Mouse (Mus musculus) neural tube, embryonic 11.5 days (tissue): ENCODE results near the gene Prtn3. TPM values are rescaled to one million over a fixed set of nuclear protein-coding genes. Genes with fewer than 3 reads are reported as not detected.
A peak's percentile ranks its signal among the peaks of the same experiment; 100 is the strongest.

Experiments used
- ATAC-seq: fragments of 200-750 bp; cut with Nextera tagmentation; 2 replicates; pipeline ENCODE4 v1.8.0; 2017; ENCODE audit warnings: moderate number of reproducible peaks, mild to moderate bottlenecking, moderate TSS enrichment, moderate library complexity; ENCODE audit not compliant: insufficient read depth, low FRiP score, low TSS enrichment
- DNase-seq: peaks from one replicate; pipeline ENCODE4 v3.0.0-alpha.2; 2015; ENCODE audit warnings: low spot score
- H3K27ac ChIP-seq: fragments of 300-500 bp; sonication (generic); 2 replicates; pipeline ENCODE4 v1.5.1; 2014; ENCODE audit warnings: low read depth, mild to moderate bottlenecking, low read length
- H3K27me3 ChIP-seq: fragments of 300-500 bp; sonication (generic); 2 replicates; pipeline ENCODE4 v1.6.1; 2014; ENCODE audit warnings: mild to moderate bottlenecking, low read length, mixed read lengths; ENCODE audit not compliant: control insufficient read depth, insufficient read depth
- H3K36me3 ChIP-seq: fragments of 300-500 bp; sonication (generic); 2 replicates; pipeline ENCODE4 v1.6.1; 2014; ENCODE audit warnings: mild to moderate bottlenecking, low read length, moderate library complexity, mixed read lengths; ENCODE audit not compliant: control insufficient read depth, insufficient read depth
- H3K4me1 ChIP-seq: fragments of 300-500 bp; sonication (generic); 2 replicates; pipeline ENCODE4 v1.6.1; 2014; ENCODE audit warnings: low read length, mixed read lengths; ENCODE audit not compliant: control insufficient read depth, insufficient read depth
- H3K4me2 ChIP-seq: fragments of 300-500 bp; sonication (generic); 2 replicates; pipeline ENCODE4 v1.6.1; 2014; ENCODE audit warnings: low read depth, mild to moderate bottlenecking, moderate library complexity
- H3K4me3 ChIP-seq: fragments of 300-500 bp; sonication (generic); 2 replicates; pipeline ENCODE4 v1.5.1; 2014; ENCODE audit warnings: low read depth, low read length
- H3K9ac ChIP-seq: fragments of 300-500 bp; sonication (generic); 2 replicates; pipeline ENCODE4 v1.6.1; 2014; ENCODE audit warnings: mild to moderate bottlenecking, low read length
- H3K9me3 ChIP-seq: fragments of 300-500 bp; sonication (generic); 2 replicates; pipeline ENCODE4 v1.6.1; 2016; ENCODE audit warnings: low read length; ENCODE audit not compliant: control insufficient read depth
- WGBS: fragments of 180-500 bp; shearing (Covaris S2); extraction: QIAGEN DNeasy Blood & Tissue Kit; methylation state at CpG from one replicate; pipeline ENCODE4 v1.1.7; 2014; 5-methylcytosine and 5-hydroxymethylcytosine counted together
- polyA plus RNA-seq: library from polyadenylated mRNA; unstranded; fragments of >200 nt; fragmentation: Nextera tagmentation; extraction: Ambion mirVana; gene quantifications from 2 replicates; pipeline ENCODE4 v1.2.1, GENCODE M21; 2014

Gene Prtn3
- polyA plus RNA-seq, result 12.5 and 13.7 TPM in 2 replicates

DNA sequence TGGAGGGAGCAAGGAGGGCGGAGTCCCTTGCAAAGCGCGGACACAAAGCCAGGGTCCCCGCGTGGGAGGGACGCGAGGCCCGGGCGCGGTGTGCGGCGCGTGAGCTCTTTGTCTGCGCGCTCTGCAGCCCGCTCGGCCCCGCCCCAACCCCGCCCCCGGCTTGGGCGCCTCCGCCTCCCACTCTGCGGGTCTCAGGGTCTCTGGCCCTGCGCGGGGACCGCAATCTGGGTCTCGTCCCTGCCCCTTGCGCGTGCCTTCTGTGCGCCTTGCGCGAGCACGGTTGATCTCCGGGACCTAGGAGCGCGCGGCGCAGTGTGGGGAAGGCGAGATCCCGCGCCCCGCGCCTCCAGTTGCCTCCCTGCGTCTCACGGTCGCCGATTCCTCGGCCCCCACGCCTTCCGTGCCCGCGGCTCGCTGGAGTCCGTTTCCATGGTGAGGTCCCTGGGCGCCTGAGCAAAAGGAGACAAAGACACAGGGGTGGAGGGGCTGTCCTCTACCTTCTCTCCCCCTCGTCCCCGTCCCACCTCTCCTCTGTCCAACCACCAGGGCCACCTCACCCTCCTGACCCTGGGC lies at the start of gene Prtn3, which contains the start of gene Plppr3:
Gene Prtn3 (plus strand): TSS at position 187 of the 573 bp plus-strand sequence.
Gene Plppr3 (minus strand): TSS at position 345 of the 573 bp plus-strand sequence.
- DNase-seq (peak; percentile 89), ATAC-seq (peak; percentile 95)
- peak within 1 kb of the TSS; percentile 79 for H3K27ac ChIP-seq
- peak within 1 kb of the TSS; percentile 72 for H3K4me2 ChIP-seq
- 0% methylated on average over 43 of the region's 57 CpGs for WGBS
- H3K27me3 ChIP-seq, result no peaks in the 10 kb centered on the region
- H3K9ac ChIP-seq, result peak within 1 kb of the TSS; percentile 98
- H3K36me3 ChIP-seq, result peaks cover 9% of the 10 kb centered on the region
- H3K9me3 ChIP-seq, result no peaks in the 10 kb centered on the region
- H3K4me3 ChIP-seq, result peak within 1 kb of the TSS; percentile 70
- peaks cover 10% of the 10 kb centered on the region for H3K4me1 ChIP-seq

DNA sequence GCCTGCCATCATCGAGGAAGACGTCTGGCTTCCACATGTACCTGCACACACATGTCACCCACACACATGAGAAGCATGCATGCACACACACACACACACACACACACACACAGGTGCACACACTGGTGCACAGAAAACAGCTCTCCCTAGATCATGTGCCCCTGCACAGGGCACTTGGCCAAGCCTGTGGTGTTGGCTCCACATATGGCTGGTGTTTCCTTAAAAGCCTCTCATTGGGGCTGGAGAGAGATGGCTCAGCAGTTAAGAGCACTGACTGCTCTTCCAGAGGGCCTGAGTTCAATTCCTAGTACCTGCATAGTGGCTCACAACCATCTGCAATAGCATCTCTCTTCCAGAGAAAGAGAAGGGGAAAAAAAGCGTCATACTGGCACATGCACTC lies 42.7 kb upstream of the Prtn3 start:
- H3K4me1 ChIP-seq, result no peaks in the 10 kb centered on the region
- H3K27me3 ChIP-seq, result no peaks in the 10 kb centered on the region
- 92% methylated on average over 3 of the region's 3 CpGs for WGBS
- no peak overlapping the region for H3K27ac ChIP-seq
- no peak overlapping the region for H3K4me2 ChIP-seq
- DNase-seq (no peak), ATAC-seq (no peak)
- no peaks in the 10 kb centered on the region; the same call in 1 of the 2 replicates for H3K9me3 ChIP-seq
- no peak overlapping the region for H3K4me3 ChIP-seq
- H3K9ac ChIP-seq, result no peak overlapping the region
- H3K36me3 ChIP-seq, result no peaks in the 10 kb centered on the region

DNA sequence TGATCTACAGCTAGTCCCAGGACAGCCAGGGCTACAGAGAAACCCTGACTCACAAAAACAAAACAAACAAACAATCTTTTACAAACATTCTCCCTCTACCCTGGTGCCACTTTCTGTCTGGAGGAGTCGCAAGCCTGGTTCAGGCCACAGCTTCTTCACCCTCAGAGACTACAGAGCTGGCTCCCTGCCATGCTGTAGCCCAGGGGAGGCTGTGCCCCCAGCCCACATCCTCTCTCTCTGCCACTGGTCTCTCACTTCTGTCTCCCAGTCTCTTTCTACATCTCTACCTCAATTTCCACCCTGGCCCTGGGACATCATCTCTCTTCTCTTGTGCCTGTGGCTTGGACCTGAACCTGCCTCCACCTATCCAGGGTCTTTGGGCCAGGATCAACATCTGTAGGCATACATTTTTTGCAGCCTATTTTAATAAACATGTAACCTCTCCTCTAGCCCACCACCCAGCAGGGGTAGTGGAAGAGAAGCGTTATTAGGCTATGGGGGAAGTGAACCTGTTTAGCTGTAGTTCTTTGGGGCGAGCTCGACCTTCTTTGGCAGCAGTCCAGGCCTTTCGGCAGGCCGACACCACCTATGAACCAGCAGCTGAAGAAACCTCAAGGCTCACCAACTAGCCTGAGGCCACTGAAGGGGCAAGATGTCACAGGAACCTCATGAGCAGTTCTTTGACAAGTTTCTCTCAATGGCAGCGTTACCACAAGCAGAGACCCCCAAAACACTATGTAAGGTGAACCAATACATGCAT lies 42.1 kb upstream of the Prtn3 start:
- Histone ChIP-seq H3K9me3 (no peaks in the 10 kb centered on the region; the same call in 1 of the 2 replicates), H3K4me1 (no peaks in the 10 kb centered on the region), H3K4me2 (no peak overlapping the region), H3K27ac (no peak overlapping the region), H3K4me3 (no peak overlapping the region), H3K9ac (no peak overlapping the region), H3K36me3 (no peaks in the 10 kb centered on the region), H3K27me3 (no peaks in the 10 kb centered on the region)
- DNase-seq (no peak), ATAC-seq (no peak)
- 83% methylated on average over 7 of the region's 7 CpGs for WGBS

DNA sequence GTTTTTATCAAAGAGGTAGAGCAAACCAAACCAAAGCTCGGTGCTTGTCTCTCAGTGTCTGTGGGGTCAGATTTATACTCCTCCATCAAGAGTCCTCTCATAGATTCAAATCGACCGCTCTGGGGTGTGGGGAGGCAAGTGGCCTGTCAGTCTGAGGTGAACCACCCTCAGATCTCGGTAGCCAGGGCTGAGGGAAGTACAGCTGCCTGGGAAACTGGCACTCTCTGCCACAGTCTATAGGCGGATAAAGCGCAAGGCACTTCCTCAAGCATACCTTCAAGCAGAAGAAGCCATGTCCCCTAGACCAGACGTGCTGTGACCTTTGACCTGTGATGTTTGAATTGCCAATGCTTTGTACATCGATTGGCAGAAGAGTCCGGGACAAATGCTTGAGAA lies 41.5 kb upstream of the Prtn3 start:
- Histone ChIP-seq H3K4me1 (no peaks in the 10 kb centered on the region), H3K4me3 (no peak overlapping the region), H3K27me3 (no peaks in the 10 kb centered on the region), H3K27ac (no peak overlapping the region), H3K4me2 (no peak overlapping the region), H3K9ac (no peak overlapping the region), H3K9me3 (no peaks in the 10 kb centered on the region; the same call in 1 of the 2 replicates), H3K36me3 (no peaks in the 10 kb centered on the region)
- WGBS, result 81% methylated on average over 9 of the region's 9 CpGs
- DNase-seq, result no peak
- ATAC-seq, result no peak

DNA sequence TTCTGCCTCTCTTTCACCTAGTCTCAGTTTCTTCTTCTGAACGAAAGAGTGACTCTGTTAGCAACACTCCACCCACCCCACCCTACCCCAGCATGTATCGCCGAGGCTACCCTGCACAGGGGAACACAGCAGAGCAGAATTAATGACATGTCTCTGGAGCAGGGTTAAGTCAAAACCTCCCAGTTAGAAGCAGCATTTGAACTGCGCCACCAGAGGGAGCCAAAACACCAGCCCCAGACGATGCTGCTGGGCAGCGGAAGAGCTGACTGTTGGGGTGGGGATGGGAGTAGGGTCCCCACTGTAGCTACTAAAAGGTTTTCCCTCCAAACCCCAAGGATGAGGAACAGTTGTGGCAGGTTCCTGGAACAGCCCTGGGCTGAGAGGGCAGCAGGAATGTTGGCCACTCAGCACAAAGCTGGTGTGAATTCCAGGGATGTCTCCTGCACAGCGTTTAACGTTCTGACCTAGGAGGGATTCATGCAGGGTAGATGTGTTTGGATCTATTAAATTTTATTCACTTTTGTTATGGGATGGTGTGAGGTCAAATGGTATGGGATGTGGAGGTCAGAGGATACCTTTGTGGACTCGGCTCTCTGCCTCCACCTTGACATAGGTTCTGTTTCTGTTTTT lies 39.4 kb upstream of the Prtn3 start:
- Histone ChIP-seq H3K9ac (no peak overlapping the region), H3K4me3 (no peak overlapping the region), H3K36me3 (no peaks in the 10 kb centered on the region), H3K27me3 (no peaks in the 10 kb centered on the region), H3K9me3 (no peaks in the 10 kb centered on the region), H3K27ac (no peak overlapping the region), H3K4me1 (no peaks in the 10 kb centered on the region), H3K4me2 (no peak overlapping the region)
- ATAC-seq (peak; percentile 53; the same call in 1 of the 2 replicates), DNase-seq (peak; percentile 85)
- WGBS, result 26% methylated on average over 9 of the region's 9 CpGs

DNA sequence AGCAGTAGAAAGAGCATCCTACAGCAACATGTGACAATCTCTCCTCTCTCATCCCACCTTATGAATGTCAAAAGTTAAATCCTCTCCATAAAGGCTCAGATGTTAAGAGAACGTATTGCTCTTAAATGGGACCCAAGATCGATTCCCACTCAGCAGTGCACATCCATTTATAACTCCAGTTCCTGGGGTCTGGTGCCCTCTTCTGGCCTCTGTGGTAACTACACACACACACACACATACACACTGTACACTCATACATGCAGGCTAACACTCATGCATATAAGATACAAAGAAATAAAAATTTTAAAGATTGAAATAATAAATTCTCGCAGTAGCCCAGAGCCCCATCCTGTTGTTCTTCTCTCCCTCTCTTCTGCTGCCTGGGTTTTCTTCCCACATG lies 37.4 kb upstream of the Prtn3 start:
- Histone ChIP-seq H3K36me3 (no peaks in the 10 kb centered on the region), H3K4me1 (peaks cover 5% of the 10 kb centered on the region; the same call in 1 of the 2 replicates), H3K4me3 (no peak overlapping the region), H3K9ac (no peak overlapping the region), H3K27me3 (no peaks in the 10 kb centered on the region), H3K27ac (no peak overlapping the region), H3K4me2 (no peak overlapping the region), H3K9me3 (no peaks in the 10 kb centered on the region)
- WGBS, result 95% methylated on average over 3 of the region's 3 CpGs
- DNase-seq, result no peak
- ATAC-seq, result no peak

DNA sequence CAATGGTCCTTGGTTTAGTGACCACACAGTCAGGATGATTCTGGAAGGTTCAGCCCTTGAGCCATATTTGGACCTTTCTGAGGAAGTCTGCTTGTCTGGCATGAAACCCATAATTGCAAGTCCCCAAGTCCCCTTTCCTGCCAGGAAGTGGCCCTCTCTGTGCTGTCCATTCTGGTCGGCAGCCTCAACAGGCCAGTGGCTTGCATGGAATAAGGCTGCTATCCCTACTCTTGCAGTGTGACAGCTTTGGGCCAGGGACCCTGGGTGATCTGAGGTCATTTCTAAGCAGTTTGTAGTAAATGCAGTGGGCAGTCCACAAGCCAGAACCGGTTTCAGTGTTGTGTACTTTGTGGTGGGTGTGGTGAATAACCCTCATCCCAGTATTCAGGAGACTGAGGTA lies 36.1 kb upstream of the Prtn3 start:
- DNase-seq (no peak), ATAC-seq (no peak)
- no peaks in the 10 kb centered on the region for H3K9me3 ChIP-seq
- no peaks in the 10 kb centered on the region for H3K36me3 ChIP-seq
- no peak overlapping the region for H3K4me3 ChIP-seq
- peaks cover 10% of the 10 kb centered on the region for H3K4me1 ChIP-seq
- H3K27me3 ChIP-seq, result no peaks in the 10 kb centered on the region
- H3K9ac ChIP-seq, result no peak overlapping the region
- no peak overlapping the region for H3K4me2 ChIP-seq
- WGBS, result 74% methylated on average over 2 of the region's 2 CpGs
- no peak overlapping the region for H3K27ac ChIP-seq

DNA sequence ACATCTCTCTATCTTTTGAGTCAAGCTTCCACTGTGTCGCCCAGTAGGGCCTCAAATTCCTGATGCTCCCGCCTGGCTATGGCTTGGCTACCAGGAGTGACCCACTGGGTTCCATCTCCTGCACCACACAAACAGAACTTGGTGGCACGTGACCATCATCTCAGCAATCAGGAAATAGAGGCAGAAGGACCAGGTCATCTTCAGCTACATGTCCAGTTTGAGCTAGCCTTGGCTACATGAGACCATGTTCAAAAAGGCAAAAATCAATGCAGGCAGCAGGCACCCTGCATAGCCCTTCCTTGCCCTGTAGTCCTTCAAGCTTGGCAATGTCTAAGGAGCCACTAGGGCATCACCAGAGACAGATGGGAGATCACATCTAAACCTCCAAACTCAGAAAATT lies 34.2 kb upstream of the Prtn3 start:
- Histone ChIP-seq H3K4me3 (no peak overlapping the region), H3K36me3 (no peaks in the 10 kb centered on the region), H3K27ac (no peak overlapping the region), H3K4me1 (peaks cover 10% of the 10 kb centered on the region), H3K9me3 (no peaks in the 10 kb centered on the region), H3K9ac (no peak overlapping the region), H3K27me3 (no peaks in the 10 kb centered on the region), H3K4me2 (no peak overlapping the region)
- WGBS, result 87% methylated on average over 3 of the region's 3 CpGs
- no peak for ATAC-seq
- DNase-seq, result no peak
